Comparison of ENCODE assay signal across 20 mouse cellular contexts in the genomic region with DNA sequence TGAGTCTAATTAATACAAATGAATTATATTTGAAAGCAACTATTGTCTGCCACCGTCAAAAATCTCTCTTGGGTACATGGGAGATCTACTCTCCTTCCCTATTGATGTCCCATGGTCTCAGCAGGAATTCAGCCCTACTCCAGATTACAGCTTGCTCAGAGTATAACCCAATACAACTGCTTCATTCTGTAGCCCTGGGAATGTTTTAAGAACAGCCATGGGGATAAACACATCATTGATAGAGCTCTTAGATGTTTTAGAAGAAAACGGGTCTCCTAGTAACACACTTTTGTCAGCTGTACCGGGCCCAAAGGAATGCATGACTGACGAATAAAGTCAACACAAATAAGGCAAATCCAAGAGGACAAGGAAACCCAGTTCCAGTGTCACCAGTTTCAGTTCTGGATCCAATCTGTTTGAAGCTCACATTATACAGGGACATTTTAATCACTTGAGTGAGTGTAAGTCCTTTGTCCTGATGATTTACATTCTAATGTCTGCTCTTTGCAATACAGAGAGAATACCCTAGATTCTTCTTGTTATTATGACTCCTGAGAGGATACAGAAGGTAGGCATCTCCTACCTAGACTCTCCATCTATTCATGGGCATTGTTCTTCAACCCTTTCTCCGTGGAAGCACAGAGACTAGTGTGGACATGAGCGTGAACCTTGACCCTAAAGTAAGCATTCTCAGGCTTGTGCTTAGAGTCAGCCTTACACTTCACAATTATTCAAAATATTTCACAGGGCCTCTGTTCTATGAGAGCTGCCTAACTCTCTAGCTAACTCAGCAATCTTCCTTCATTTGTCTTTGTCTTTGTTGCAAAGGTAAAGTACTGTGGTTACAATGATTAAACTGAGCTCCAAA. TPM values are rescaled to one million over a fixed set of nuclear protein-coding genes. Genes with fewer than 3 reads are reported as not detected.
DNase-seq lines count a peak whose midpoint lies in the region; ATAC-seq lines count a peak whose summit lies in the region.
"Had no signal": no experiment of that assay in that cellular context is flagged by ENCODE, and none has a peak within 500 bp of the region (broad histone marks: within the 10 kb centered on the region; RNA-seq: fewer than 3 reads in every experiment).

No protein-coding gene starts in this region.

- H3K4me3 ChIP-seq in hindbrain, embryonic 11.5 days (ENCODE audit: low read depth, low read length), result no peak overlapping the region
- H3K4me3 ChIP-seq in hindbrain, embryonic 10.5 days, result no peak overlapping the region
- H3K4me3 ChIP-seq in hindbrain, embryonic 14.5 days (replicated peaks; ENCODE audit: low read length), result no peak overlapping the region
- H3K4me3 ChIP-seq in midbrain, embryonic 14.5 days (replicated peaks; ENCODE audit: low read depth, low read length), result no peak overlapping the region
- no peak overlapping the region for H3K4me3 ChIP-seq in neural tube, embryonic 15.5 days (replicated peaks)
- H3K4me3 ChIP-seq: embryonic facial prominence, embryonic 12.5 days; limb, embryonic 15.5 days; liver, embryonic 15.5 days; stomach, embryonic 15.5 days had no signal

- ATAC-seq in hindbrain, embryonic 11.5 days (ENCODE audit: low FRiP score), result 0 out of 2 replicates have a peak, but pooled peaks have one; percentile 30
- peak; percentile 82 for ATAC-seq in hindbrain, embryonic 14.5 days (ENCODE audit: low FRiP score)
- ATAC-seq in midbrain, embryonic 14.5 days (ENCODE audit: low FRiP score, low TSS enrichment), result peak; percentile 35; the same call in 1 of the 2 replicates
- peak; percentile 69 for ATAC-seq in neural tube, embryonic 15.5 days (ENCODE audit: low FRiP score)
- ATAC-seq: lung, postnatal 0 days had no signal

- H3K4me1 ChIP-seq in hindbrain, embryonic 11.5 days (replicated peaks; ENCODE audit: control insufficient read depth, insufficient read depth, low read length), result no peaks in the 10 kb centered on the region
- no peaks in the 10 kb centered on the region for H3K4me1 ChIP-seq in hindbrain, embryonic 10.5 days (replicated peaks)
- no peaks in the 10 kb centered on the region for H3K4me1 ChIP-seq in hindbrain, embryonic 14.5 days (replicated peaks; ENCODE audit: control insufficient read depth, insufficient read depth, low read length)
- no peaks in the 10 kb centered on the region for H3K4me1 ChIP-seq in midbrain, embryonic 14.5 days (ENCODE audit: control insufficient read depth, insufficient read depth, low read length)
- no peaks in the 10 kb centered on the region for H3K4me1 ChIP-seq in neural tube, embryonic 15.5 days
- H3K4me1 ChIP-seq: embryonic facial prominence, embryonic 12.5 days; limb, embryonic 15.5 days; liver, embryonic 15.5 days; stomach, embryonic 15.5 days had no signal

- no peaks in the 10 kb centered on the region for H3K9me3 ChIP-seq in hindbrain, embryonic 11.5 days (ENCODE audit: control insufficient read depth, low read length)
- no peaks in the 10 kb centered on the region for H3K9me3 ChIP-seq in hindbrain, embryonic 10.5 days
- no peaks in the 10 kb centered on the region for H3K9me3 ChIP-seq in hindbrain, embryonic 14.5 days (ENCODE audit: control insufficient read depth, low read length)
- H3K9me3 ChIP-seq in midbrain, embryonic 14.5 days (ENCODE audit: control insufficient read depth, low read length), result no peaks in the 10 kb centered on the region
- H3K9me3 ChIP-seq in neural tube, embryonic 15.5 days (replicated peaks), result no peaks in the 10 kb centered on the region
- H3K9me3 ChIP-seq: embryonic facial prominence, embryonic 12.5 days; limb, embryonic 15.5 days; liver, embryonic 15.5 days; stomach, embryonic 15.5 days had no signal

- H3K4me2 ChIP-seq in hindbrain, embryonic 11.5 days (replicated peaks; ENCODE audit: low read depth, low read length), result no peak overlapping the region
- H3K4me2 ChIP-seq in hindbrain, embryonic 14.5 days (replicated peaks), result no peak overlapping the region
- H3K4me2 ChIP-seq in midbrain, embryonic 14.5 days (ENCODE audit: low read length), result no peak overlapping the region
- no peak overlapping the region for H3K4me2 ChIP-seq in neural tube, embryonic 15.5 days
- H3K4me2 ChIP-seq: embryonic facial prominence, embryonic 12.5 days; limb, embryonic 15.5 days; liver, embryonic 15.5 days; stomach, embryonic 15.5 days had no signal

- H3K36me3 ChIP-seq in hindbrain, embryonic 11.5 days (ENCODE audit: control insufficient read depth, insufficient read depth, low read length), result no peaks in the 10 kb centered on the region
- H3K36me3 ChIP-seq in hindbrain, embryonic 10.5 days, result no peaks in the 10 kb centered on the region
- H3K36me3 ChIP-seq in hindbrain, embryonic 14.5 days (replicated peaks; ENCODE audit: control insufficient read depth, insufficient read depth), result peaks cover 12% of the 10 kb centered on the region; the same call in 1 of the 2 replicates
- peaks cover 2% of the 10 kb centered on the region; the same call in 1 of the 2 replicates for H3K36me3 ChIP-seq in midbrain, embryonic 14.5 days (ENCODE audit: control insufficient read depth, insufficient read depth, low read length)
- peaks cover 4% of the 10 kb centered on the region; the same call in 1 of the 2 replicates for H3K36me3 ChIP-seq in neural tube, embryonic 15.5 days
- H3K36me3 ChIP-seq: embryonic facial prominence, embryonic 12.5 days; limb, embryonic 15.5 days; liver, embryonic 15.5 days; stomach, embryonic 15.5 days had no signal

- H3K27ac ChIP-seq in hindbrain, embryonic 11.5 days (ENCODE audit: low read depth, low read length), result no peak overlapping the region
- no peak overlapping the region for H3K27ac ChIP-seq in hindbrain, embryonic 10.5 days
- peak overlapping the region; percentile 20; the same call in 1 of the 2 replicates for H3K27ac ChIP-seq in hindbrain, embryonic 14.5 days
- H3K27ac ChIP-seq in midbrain, embryonic 14.5 days (replicated peaks; ENCODE audit: low read depth, low read length), result no peak overlapping the region
- H3K27ac ChIP-seq in neural tube, embryonic 15.5 days (replicated peaks), result no peak overlapping the region
- H3K27ac ChIP-seq: embryonic facial prominence, embryonic 12.5 days; kidney, postnatal 0 days; limb, embryonic 15.5 days; liver, embryonic 15.5 days; stomach, embryonic 15.5 days had no signal

- WGBS in hindbrain, embryonic 11.5 days, result 68% methylated on average over 6 of the region's 6 CpGs
- WGBS in hindbrain, embryonic 10.5 days, result 69% methylated on average over 6 of the region's 6 CpGs
- WGBS in hindbrain, embryonic 14.5 days, result 56% methylated on average over 6 of the region's 6 CpGs
- 36% methylated on average over 6 of the region's 6 CpGs for WGBS in midbrain, embryonic 14.5 days
- WGBS in neural tube, embryonic 15.5 days, result 51% methylated on average over 6 of the region's 6 CpGs

- DNase-seq in hindbrain, embryonic 11.5 days (ENCODE audit: low spot score), result no peak
- DNase-seq in hindbrain, embryonic 10.5 days (ENCODE audit: low spot score), result no peak
- DNase-seq in hindbrain, embryonic 14.5 days (ENCODE audit: low spot score), result no peak
- peak; percentile 33 for DNase-seq in midbrain, embryonic 14.5 days
- no peak for DNase-seq in gastrocnemius, adult 18-20 months (ENCODE audit: low spot score)
- DNase-seq in adipocyte (ENCODE audit: low spot score), result no peak
- DNase-seq: adrenal gland, adult 8-10 months; B cell, adult 2 months; cerebellum, adult 9-10 months; gastrocnemius, postnatal 36 days; kidney, adult 18-20 months; retina, postnatal 1 day; thymus, adult 18-20 months had no signal

- no peaks in the 10 kb centered on the region for H3K27me3 ChIP-seq in hindbrain, embryonic 11.5 days (ENCODE audit: control insufficient read depth, insufficient read depth, low read length)
- no peaks in the 10 kb centered on the region for H3K27me3 ChIP-seq in hindbrain, embryonic 10.5 days (ENCODE audit: insufficient read depth, poor library complexity, severe bottlenecking)
- no peaks in the 10 kb centered on the region for H3K27me3 ChIP-seq in hindbrain, embryonic 14.5 days (ENCODE audit: control insufficient read depth, insufficient read depth, low read length)
- H3K27me3 ChIP-seq in midbrain, embryonic 14.5 days (ENCODE audit: control insufficient read depth, insufficient read depth, low read length), result no peaks in the 10 kb centered on the region
- no peaks in the 10 kb centered on the region for H3K27me3 ChIP-seq in neural tube, embryonic 15.5 days (replicated peaks)
- H3K27me3 ChIP-seq: embryonic facial prominence, embryonic 12.5 days; limb, embryonic 15.5 days; liver, embryonic 15.5 days; stomach, embryonic 15.5 days had no signal

- H3K9ac ChIP-seq in hindbrain, embryonic 11.5 days (ENCODE audit: low read depth, low read length), result no peak overlapping the region
- H3K9ac ChIP-seq in hindbrain, embryonic 14.5 days, result no peak overlapping the region
- H3K9ac ChIP-seq in midbrain, embryonic 14.5 days (replicated peaks; ENCODE audit: low read length), result no peak overlapping the region
- H3K9ac ChIP-seq in neural tube, embryonic 15.5 days (replicated peaks), result no peak overlapping the region
- H3K9ac ChIP-seq: embryonic facial prominence, embryonic 12.5 days; limb, embryonic 15.5 days; liver, embryonic 15.5 days; stomach, embryonic 15.5 days had no signal

RNA-seq across cellular contexts. Expression of a gene that starts 49.7 kb away (rescaled TPM):
- 13.8 and 15.3 TPM in 2 replicates for polyA plus RNA-seq in hindbrain, embryonic 11.5 days (2014; fragmentation: Nextera tagmentation; extraction: Ambion mirVana)
- 11.5 and 12.7 TPM in 2 replicates for polyA plus RNA-seq in hindbrain, embryonic 10.5 days (2016; fragmentation: Nextera tagmentation; extraction: Ambion mirVana)
- 7.0 and 7.3 TPM in 2 replicates for polyA plus RNA-seq in hindbrain, embryonic 14.5 days (2014; fragmentation: Nextera tagmentation; extraction: Ambion mirVana)
- 7.6 and 7.7 TPM in 2 replicates for polyA plus RNA-seq in midbrain, embryonic 14.5 days (2014; fragmentation: Nextera tagmentation; extraction: Ambion mirVana)
- 5.1 and 7.8 TPM in 2 replicates for polyA plus RNA-seq in neural tube, embryonic 15.5 days (2015; fragmentation: Nextera tagmentation; extraction: Ambion mirVana)
- total RNA-seq in gastrocnemius, adult 18-20 months (2021), result 1 to 10 TPM in 1 of 2 experiments, under 1 TPM in 1; 0.52 to 1.2 TPM

Comparison
In these comparisons a context has a peak if more than half of its experiments do, and no peak if none do; other contexts are left out.
1. ATAC-seq: peak in every context shown above with its lines; median percentile 82 in hindbrain, embryonic 14.5 days; 69 in neural tube, embryonic 15.5 days; 35 in midbrain, embryonic 14.5 days; 30 in hindbrain, embryonic 11.5 days.